Mouse (Mus musculus) cerebellum, postnatal 10 days (tissue): ENCODE measurements around the gene Rhox1.
"Not testable (repeated sequence)": the region's sequence is repeated elsewhere in the genome, so short reads cannot be mapped to it uniquely, and the experiment has no call there.

ENCODE experiments used
- DNase-seq, 2 experiments: peaks; one replicate each; pipeline ENCODE4 v3.0.0; 2021; ENCODE audit warnings: mixed read lengths in 2 of 2

Gene Rhox1

GRCm38 (mm10) chrX:37222158-37222557, at the start of gene Rhox1:
Gene Rhox1 (minus strand): TSS chrX:37222258.
- DNase-seq: not testable (repeated sequence)

GRCm38 (mm10) chrX:37265038-37265437, 43.0 kb upstream of the Rhox1 start, which contains the start of gene Rhox4a:
Gene Rhox4a (plus strand): TSS chrX:37265338.
- DNase-seq: not testable (repeated sequence)

- not testable (repeated sequence) for DNase-seq
Measured at GRCm38 (mm10) chrX:37249619-37250018, 27.6 kb upstream of the Rhox1 start, which contains the start of gene Rhox3a. Gene Rhox3a (plus strand): TSS chrX:37249919.

GRCm38 (mm10) chrX:37244676-37245075, 22.6 kb upstream of the Rhox1 start, which contains the start of gene Rhox2a:
Gene Rhox2a (plus strand): TSS chrX:37244976.
- not testable (repeated sequence) for DNase-seq

GRCm38 (mm10) chrX:37210941-37211340, 11.1 kb downstream of the Rhox1 start, which contains the start of gene Gm9:
Gene Gm9 (minus strand): TSS chrX:37211041.
- no peak for DNase-seq

GRCm38 (mm10) chrX:37198676-37199075, 23.4 kb downstream of the Rhox1 start:
- no peak for DNase-seq

GRCm38 (mm10) chrX:37191744-37192379, 30.2 kb downstream of the Rhox1 start:
- DNase-seq: peak in 1 of 2 experiments; percentile 13

- DNase-seq: peak; percentile 87 to 91
Measured at GRCm38 (mm10) chrX:37191105-37191743, 30.8 kb downstream of the Rhox1 start, which contains the start of the genes Ndufa1 and Rnf113a1. Gene Ndufa1 (minus strand): TSS chrX:37191163. Gene Rnf113a1 (plus strand): TSS chrX:37191245.

GRCm38 (mm10) chrX:37190755-37191104, 31.3 kb downstream of the Rhox1 start:
- no peak for DNase-seq

GRCm38 (mm10) chrX:37184401-37184800, 37.7 kb downstream of the Rhox1 start:
- DNase-seq: peak; percentile 4 to 13

GRCm38 (mm10) chrX:37168742-37169141, 53.3 kb downstream of the Rhox1 start, which contains the start of gene Akap14:
Gene Akap14 (minus strand): TSS chrX:37168842.
- DNase-seq: no peak

GRCm38 (mm10) chrX:37167085-37167484, 55.0 kb downstream of the Rhox1 start:
- DNase-seq: peak; percentile 48 to 55
